Mouse (Mus musculus): ENCODE measurements around the gene Fktn. TPM values are rescaled to one million over a fixed set of nuclear protein-coding genes. Genes with fewer than 3 reads are reported as not detected.
A peak's percentile ranks its signal among the peaks of the same experiment; 100 is the strongest.
"Not testable (repeated sequence)": the region's sequence is repeated elsewhere in the genome, so short reads cannot be mapped to it uniquely, and the experiment has no call there.

Fktn gene
- polyA plus RNA-seq, 1 experiment from 2014 or later, result 13.8 TPM

- Histone ChIP-seq H3K4me1 (no peaks in the 10 kb centered on the region; the same call in 1 of the 2 replicates), H3K36me3 (no peaks in the 10 kb centered on the region), H3K9me3 (no peaks in the 10 kb centered on the region), H3K27me3 (0 out of 2 replicates have a peak, but pooled peaks cover 5% of the 10 kb centered on the region), H3K9ac (no peak overlapping the region), H3K4me3 (no peak overlapping the region), H3K4me2 (no peak overlapping the region), H3K27ac (no peak overlapping the region)
- ATAC-seq (ENCODE audit: insufficient number of reproducible peaks, insufficient read depth, low FRiP score, low TSS enrichment, low read depth), result no peak
- WGBS, result 47% methylated on average over 7 of the region's 7 CpGs
These were observed 85.3 kb downstream of the Fktn start for GRCm38 (mm10) chr4:53798896-53799676.

- WGBS, result 30% methylated on average over 1 of the region's 1 CpGs
- ATAC-seq (ENCODE audit: insufficient number of reproducible peaks, insufficient read depth, low FRiP score, low TSS enrichment, low read depth), result no peak
These were observed 86.0 kb downstream of the Fktn start for GRCm38 (mm10) chr4:53799753-53800152.

DNA sequence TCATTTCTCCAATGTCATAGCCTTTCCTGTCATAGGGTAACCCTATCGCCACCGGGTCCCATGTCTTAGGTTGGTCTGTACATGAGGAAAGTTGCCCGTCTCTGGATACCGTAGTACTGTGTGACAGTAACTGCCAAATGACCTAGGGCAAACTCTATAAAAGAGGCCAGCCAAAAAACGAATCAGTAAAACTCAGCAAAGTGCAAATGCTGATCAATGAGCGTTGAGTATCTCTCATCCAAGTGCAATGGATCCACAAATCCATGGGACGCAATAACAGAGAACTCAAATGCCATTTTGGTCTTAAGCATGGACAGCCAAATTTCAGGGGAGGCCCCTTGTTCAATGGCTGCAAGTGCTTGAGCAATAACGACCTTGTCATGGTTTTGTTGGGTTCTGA lies 89.9 kb downstream of the Fktn start:
- H3K4me3 ChIP-seq; H3K27me3 ChIP-seq; H3K9me3 ChIP-seq; H3K4me2 ChIP-seq; ATAC-seq (ENCODE audit: insufficient number of reproducible peaks, insufficient read depth, low FRiP score, low TSS enrichment, low read depth); H3K27ac ChIP-seq; H3K36me3 ChIP-seq; H3K9ac ChIP-seq; H3K4me1 ChIP-seq: not testable (repeated sequence)
- 90% methylated on average over 8 of the region's 8 CpGs for WGBS

More at GRCm38 (mm10) chr4:53799753-53800152, 86.0 kb downstream of the Fktn start:
- H3K9ac ChIP-seq, result no peak overlapping the region
- H3K4me3 ChIP-seq, result no peak overlapping the region
- H3K4me1 ChIP-seq, result no peaks in the 10 kb centered on the region; the same call in 1 of the 2 replicates
- 0 out of 2 replicates have a peak, but pooled peaks cover 5% of the 10 kb centered on the region for H3K27me3 ChIP-seq
- H3K27ac ChIP-seq, result no peak overlapping the region
- peaks cover 3% of the 10 kb centered on the region; the same call in 1 of the 2 replicates for H3K9me3 ChIP-seq
- H3K36me3 ChIP-seq, result no peaks in the 10 kb centered on the region
- no peak overlapping the region for H3K4me2 ChIP-seq

DNA sequence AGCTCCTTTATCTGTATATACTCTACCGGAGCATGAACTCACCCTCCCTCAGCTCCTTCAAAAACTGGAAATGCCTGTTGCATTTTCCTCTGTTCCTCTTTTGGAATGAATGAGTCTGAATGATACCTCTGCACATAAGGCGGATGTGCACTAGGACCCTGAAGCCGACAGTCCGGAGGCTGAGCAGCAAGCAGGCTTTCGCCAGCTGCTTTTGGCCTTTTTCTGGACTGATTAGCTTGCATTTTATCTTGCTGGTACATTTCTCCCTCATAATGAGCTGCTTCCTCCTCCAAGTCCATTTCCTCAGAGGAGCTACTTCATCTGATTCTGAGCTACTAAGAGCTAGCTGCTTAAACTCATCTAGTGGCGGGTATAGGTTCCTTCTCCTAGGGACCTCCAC lies 92.6 kb downstream of the Fktn start:
- WGBS, result 77% methylated on average over 6 of the region's 6 CpGs

DNA sequence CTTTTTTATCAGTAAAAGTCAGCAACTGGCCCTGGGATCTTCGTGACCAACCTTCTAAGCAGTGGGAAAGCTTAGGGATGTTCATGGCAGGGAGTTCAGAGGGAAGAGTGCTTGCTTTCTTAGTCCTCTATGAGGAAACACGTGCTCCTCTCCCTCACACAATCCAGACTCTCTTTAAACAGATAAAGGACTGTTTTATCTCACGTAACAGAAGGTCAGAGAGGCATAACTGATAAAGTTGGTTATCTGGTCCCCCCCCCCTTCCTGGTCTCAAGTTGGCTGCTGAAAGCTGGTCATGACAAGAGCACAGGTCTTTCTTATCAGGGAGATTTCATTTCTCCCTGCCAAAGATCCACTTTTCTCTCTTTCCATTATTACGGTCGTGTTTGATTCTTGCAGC lies 104.5 kb downstream of the Fktn start:
- 74% methylated on average over 5 of the region's 5 CpGs for WGBS
- ATAC-seq (ENCODE audit: insufficient number of reproducible peaks, insufficient read depth, low FRiP score, low TSS enrichment, low read depth), result no peak

More for the DNA sequence above, 92.6 kb downstream of the Fktn start:
- H3K27me3 ChIP-seq; H3K36me3 ChIP-seq; H3K4me2 ChIP-seq; H3K27ac ChIP-seq; H3K9me3 ChIP-seq; H3K4me1 ChIP-seq; H3K4me3 ChIP-seq; H3K9ac ChIP-seq; ATAC-seq (ENCODE audit: insufficient number of reproducible peaks, insufficient read depth, low FRiP score, low TSS enrichment, low read depth): not testable (repeated sequence)

DNA sequence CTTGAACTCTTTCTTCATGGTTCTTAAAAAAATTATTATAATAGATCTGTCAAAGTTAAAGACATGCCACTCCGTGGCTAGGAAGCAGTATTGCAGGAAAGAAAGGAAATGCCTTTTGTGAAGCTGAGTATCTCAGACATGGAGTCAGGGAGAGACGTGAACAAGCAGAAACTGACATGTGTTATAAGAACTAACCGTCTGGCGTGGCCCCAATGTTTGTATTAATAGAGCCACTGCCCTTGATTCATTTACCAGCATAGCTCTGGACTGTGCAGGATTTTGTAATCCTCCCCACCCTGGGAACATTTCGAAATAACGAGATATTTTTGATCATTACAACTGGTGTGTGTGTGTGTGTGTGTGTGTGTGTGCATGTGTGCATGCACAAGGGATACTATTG lies 109.9 kb downstream of the Fktn start:
- H3K4me3 ChIP-seq, result no peak overlapping the region
- no peak overlapping the region for H3K27ac ChIP-seq
- H3K4me2 ChIP-seq, result no peak overlapping the region
- H3K9ac ChIP-seq, result no peak overlapping the region
- no peaks in the 10 kb centered on the region for H3K9me3 ChIP-seq
- H3K27me3 ChIP-seq, result no peaks in the 10 kb centered on the region
- no peak for ATAC-seq (ENCODE audit: insufficient number of reproducible peaks, insufficient read depth, low FRiP score, low TSS enrichment, low read depth)
- H3K36me3 ChIP-seq, result no peaks in the 10 kb centered on the region
- WGBS, result 56% methylated on average over 6 of the region's 6 CpGs
- peaks cover 6% of the 10 kb centered on the region; the same call in 1 of the 2 replicates for H3K4me1 ChIP-seq

More for the DNA sequence above, 104.5 kb downstream of the Fktn start:
- Histone ChIP-seq H3K4me3 (no peak overlapping the region), H3K4me1 (no peaks in the 10 kb centered on the region), H3K4me2 (no peak overlapping the region), H3K27ac (no peak overlapping the region), H3K36me3 (no peaks in the 10 kb centered on the region), H3K27me3 (no peaks in the 10 kb centered on the region), H3K9ac (no peak overlapping the region), H3K9me3 (no peaks in the 10 kb centered on the region)

DNA sequence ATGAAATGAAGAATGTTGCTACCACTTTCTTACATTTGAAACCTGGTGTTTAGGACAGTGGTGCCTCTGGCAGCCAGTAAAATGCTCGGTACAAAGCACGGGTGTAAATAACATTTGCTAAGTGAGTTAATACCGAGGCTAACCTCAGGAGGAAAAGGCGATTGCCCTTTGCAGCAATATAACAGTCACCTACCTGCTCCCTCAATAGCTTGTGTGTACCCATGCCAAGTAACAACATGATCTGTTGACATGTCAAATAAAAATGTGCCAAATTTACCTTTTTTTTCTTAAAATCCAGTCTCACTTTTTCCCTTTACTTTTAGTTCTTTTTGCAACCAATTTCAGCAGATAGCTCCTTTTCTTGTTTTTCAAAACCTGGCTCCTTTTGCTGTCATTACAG lies 111.0 kb downstream of the Fktn start:
- Histone ChIP-seq H3K4me2 (no peak overlapping the region), H3K36me3 (no peaks in the 10 kb centered on the region), H3K9ac (no peak overlapping the region), H3K4me3 (no peak overlapping the region), H3K27ac (no peak overlapping the region), H3K27me3 (no peaks in the 10 kb centered on the region), H3K9me3 (no peaks in the 10 kb centered on the region), H3K4me1 (peaks cover 6% of the 10 kb centered on the region; the same call in 1 of the 2 replicates)
- ATAC-seq (ENCODE audit: insufficient number of reproducible peaks, insufficient read depth, low FRiP score, low TSS enrichment, low read depth), result no peak
- 62% methylated on average over 4 of the region's 4 CpGs for WGBS

DNA sequence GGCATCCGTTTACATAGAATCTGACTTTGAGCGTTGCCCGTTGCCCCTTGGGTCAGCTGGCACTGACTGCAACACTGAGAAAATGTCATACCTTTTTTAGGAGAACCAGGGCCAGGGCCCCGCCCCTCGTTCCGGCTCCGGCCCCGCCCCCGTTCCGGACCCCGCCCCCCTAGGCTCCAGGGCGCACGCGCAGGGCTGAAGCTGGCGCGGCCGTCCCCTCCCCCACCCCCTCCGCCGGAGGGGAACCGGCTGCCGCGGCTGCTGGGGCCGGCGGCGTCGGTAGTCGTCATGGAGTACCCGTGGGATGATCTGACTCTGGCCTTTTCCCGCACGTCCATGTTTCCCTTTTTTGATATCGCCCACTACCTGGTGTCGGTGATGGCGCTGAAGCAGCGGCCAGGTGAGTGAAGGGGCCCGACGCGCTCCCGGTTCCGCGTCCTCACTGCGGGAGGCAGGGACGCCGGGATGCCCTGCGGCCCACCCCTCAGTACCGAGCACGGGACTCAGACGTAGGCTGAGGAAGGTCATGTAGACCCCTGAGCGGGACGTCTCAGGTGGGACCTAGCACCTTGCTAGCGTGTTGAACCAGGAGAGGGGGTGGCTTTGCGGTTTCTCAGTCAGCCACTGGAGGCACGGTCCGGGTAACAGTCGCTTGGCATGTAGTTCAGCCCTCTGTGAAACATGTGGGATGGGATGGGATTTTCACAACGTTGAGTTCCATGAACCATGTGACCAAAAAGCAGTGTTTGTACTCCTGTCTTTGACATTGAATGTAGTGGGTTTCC lies 112.2 kb downstream of the Fktn start, which contains the start of gene Tmem38b:
Tmem38b (plus strand) TSS at position 225 of the 785 bp plus-strand sequence.
- peak; percentile 86 for ATAC-seq (ENCODE audit: insufficient number of reproducible peaks, insufficient read depth, low FRiP score, low TSS enrichment, low read depth)
- H3K27me3 ChIP-seq, result no peaks in the 10 kb centered on the region
- H3K4me1 ChIP-seq, result peaks cover 6% of the 10 kb centered on the region; the same call in 1 of the 2 replicates
- H3K4me2 ChIP-seq, result peak within 1 kb of the TSS; percentile 73
- no peaks in the 10 kb centered on the region for H3K9me3 ChIP-seq
- peak within 1 kb of the TSS; percentile 60 for H3K27ac ChIP-seq
- H3K36me3 ChIP-seq, result no peaks in the 10 kb centered on the region
- WGBS, result under 1% methylated on average over 53 of the region's 55 CpGs
- peak within 1 kb of the TSS; percentile 85 for H3K9ac ChIP-seq
- H3K4me3 ChIP-seq, result peak within 1 kb of the TSS; percentile 92

GRCm38 (mm10) chr4:53826641-53827248 lies 112.9 kb downstream of the Fktn start:
- Histone ChIP-seq H3K4me3 (peak overlapping the region; percentile 92), H3K9ac (peak overlapping the region; percentile 85), H3K27me3 (no peaks in the 10 kb centered on the region), H3K27ac (no peak overlapping the region), H3K4me2 (peak overlapping the region; percentile 73), H3K4me1 (peaks cover 6% of the 10 kb centered on the region; the same call in 1 of the 2 replicates), H3K36me3 (no peaks in the 10 kb centered on the region), H3K9me3 (no peaks in the 10 kb centered on the region)
- no peak for ATAC-seq (ENCODE audit: insufficient number of reproducible peaks, insufficient read depth, low FRiP score, low TSS enrichment, low read depth)
- 16% methylated on average over 11 of the region's 11 CpGs for WGBS
